Comparison of ENCODE assay signal across 7 mouse cellular contexts in the genomic region with DNA sequence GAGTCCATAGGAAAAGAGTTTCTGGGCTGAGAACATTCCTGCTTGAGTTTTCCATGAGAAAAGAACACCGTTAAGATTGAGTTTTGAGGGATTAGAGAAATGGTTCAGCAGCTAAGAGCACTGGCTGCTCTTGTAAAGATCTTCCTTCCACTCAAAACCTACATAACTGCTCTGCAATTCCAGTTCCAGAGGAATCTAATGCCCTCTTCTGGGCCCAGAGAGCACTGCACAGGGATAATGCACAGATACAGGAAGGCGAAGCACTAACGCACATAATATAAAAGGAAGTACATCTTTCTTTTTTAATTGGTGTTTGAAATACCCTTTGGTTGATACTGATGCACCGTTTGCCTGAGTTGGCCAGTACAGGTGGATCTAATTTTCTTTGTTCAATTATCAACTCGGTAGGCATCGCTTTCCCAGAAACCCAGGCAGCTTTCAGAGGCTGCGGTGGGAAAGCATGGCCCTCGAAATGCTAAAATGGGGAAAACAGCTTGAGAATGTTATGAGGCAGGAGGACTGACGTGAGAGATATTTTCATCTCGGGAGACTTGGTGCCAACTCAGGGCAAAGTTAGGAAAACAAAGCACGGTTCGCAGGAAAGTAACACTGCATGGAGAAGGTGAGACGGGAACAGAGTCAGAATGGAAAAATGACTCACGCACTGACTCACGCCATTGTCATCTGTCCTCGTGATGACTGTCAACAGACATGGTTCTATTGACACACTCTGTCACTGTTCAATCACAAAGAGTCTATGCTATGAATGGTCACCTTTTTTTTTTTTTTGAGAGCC. TPM values are rescaled to one million over a fixed set of nuclear protein-coding genes. Genes with fewer than 3 reads are reported as not detected.
DNase-seq lines count a peak whose midpoint lies in the region; ATAC-seq lines count a peak whose summit lies in the region.

No protein-coding gene starts in this region.

- no peak overlapping the region for H3K4me2 ChIP-seq in liver, embryonic 11.5 days

- no peaks in the 10 kb centered on the region for H3K27me3 ChIP-seq in liver, embryonic 11.5 days (replicated peaks; ENCODE audit: control insufficient read depth, insufficient read depth, low read length)

- H3K9ac ChIP-seq in liver, embryonic 11.5 days (ENCODE audit: low read depth, low read length): no peak overlapping the region

- H3K4me1 ChIP-seq in liver, embryonic 11.5 days (replicated peaks; ENCODE audit: control insufficient read depth, insufficient read depth, low read length): no peaks in the 10 kb centered on the region

- no peaks in the 10 kb centered on the region for H3K36me3 ChIP-seq in liver, embryonic 11.5 days (ENCODE audit: control insufficient read depth, insufficient read depth, low read length)

- ATAC-seq in liver, embryonic 11.5 days (replicated peaks; ENCODE audit: low FRiP score): no peak
- no peak for ATAC-seq in erythroblast, adult 5-6 weeks (replicated peaks; ENCODE audit: low FRiP score, poor library complexity, severe bottlenecking)

- no peak overlapping the region for H3K27ac ChIP-seq in liver, embryonic 11.5 days (ENCODE audit: low read depth, low read length)

- no peaks in the 10 kb centered on the region for H3K9me3 ChIP-seq in liver, embryonic 11.5 days (ENCODE audit: control insufficient read depth, low read length)

- WGBS in liver, embryonic 11.5 days: 63% methylated on average over 16 of the region's 16 CpGs

- DNase-seq in liver: peak; percentile 27
- no peak for DNase-seq in liver, embryonic 11.5 days (ENCODE audit: low spot score)
- DNase-seq in ZHBTc4 (ENCODE audit: low read depth, low spot score): peak; percentile 72
- DNase-seq in cerebellum, postnatal 14 days: peak; percentile 52 to 67
- peak; percentile 61 for DNase-seq in kidney, postnatal 14 days
- peak; percentile 60 for DNase-seq in lung, postnatal 10 days

- no peak overlapping the region for H3K4me3 ChIP-seq in liver, embryonic 11.5 days (ENCODE audit: low read depth, low read length)

RNA-seq across cellular contexts. Expression of a gene that starts 20.4 kb away (rescaled TPM):
- polyA plus RNA-seq in liver, embryonic 11.5 days (2014; fragmentation: Nextera tagmentation; extraction: Ambion mirVana): 0.79 and 1.5 TPM in 2 replicates
- 0.42 TPM in 1 of 2 replicates, not detected in the other for total RNA-seq in erythroblast, adult 5-6 weeks (2015; ENCODE audit: low replicate concordance)
- total RNA-seq in erythroblast, adult 5-6 weeks (2017; ENCODE audit: low replicate concordance): 0.28 TPM in 1 of 2 replicates, not detected in the other

RNA-seq across cellular contexts. Expression of a gene that starts 41.0 kb away (rescaled TPM):
- 14.8 and 15.0 TPM in 2 replicates for polyA plus RNA-seq in liver, embryonic 11.5 days (2014; fragmentation: Nextera tagmentation; extraction: Ambion mirVana)
- 0.63 and 0.77 TPM in 2 replicates for total RNA-seq in erythroblast, adult 5-6 weeks (2015; ENCODE audit: low replicate concordance)
- 1.5 and 4.6 TPM in 2 replicates for total RNA-seq in erythroblast, adult 5-6 weeks (2017; ENCODE audit: low replicate concordance)
